In the genomic region with DNA sequence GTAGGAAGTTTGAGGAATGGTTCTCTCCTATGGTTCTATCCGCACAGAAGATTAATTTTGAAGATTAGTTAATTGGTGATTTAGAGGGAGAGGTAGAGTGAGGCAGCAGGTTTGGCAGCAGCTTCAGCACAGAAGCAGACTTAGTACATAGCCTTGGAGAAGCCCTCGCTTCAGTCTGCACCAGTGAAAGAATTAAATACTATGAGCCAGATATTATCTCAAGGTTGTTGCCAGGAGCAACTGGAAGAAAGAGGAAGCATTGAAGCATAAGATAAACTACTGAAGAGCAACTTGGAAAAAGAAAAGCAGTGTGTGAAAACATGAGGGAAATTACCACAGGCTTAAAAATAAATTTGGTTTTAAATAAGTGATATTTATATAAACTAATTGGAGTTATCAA, we compare ENCODE assay signal across 25 mouse cellular contexts.
DNase-seq lines count a peak whose midpoint lies in the region; ATAC-seq and TF ChIP-seq lines count a peak whose summit lies in the region.
"Had no signal": no experiment of that assay in that cellular context is flagged by ENCODE, and none has a peak within 500 bp of the region (broad histone marks: within the 10 kb centered on the region; RNA-seq: fewer than 3 reads in every experiment).

No protein-coding gene starts in this region.

- H3K4me2 ChIP-seq in forebrain, embryonic 11.5 days (ENCODE audit: low read depth, low read length, severe bottlenecking): no peak overlapping the region
- H3K4me2 ChIP-seq in forebrain, embryonic 12.5 days: no peak overlapping the region
- no peak overlapping the region for H3K4me2 ChIP-seq in midbrain, embryonic 14.5 days (ENCODE audit: low read length)
- no peak overlapping the region for H3K4me2 ChIP-seq in midbrain, embryonic 16.5 days (ENCODE audit: low read length)
- H3K4me2 ChIP-seq: embryonic facial prominence, embryonic 13.5 days; limb, embryonic 12.5 days; liver, embryonic 11.5 days; stomach, embryonic 15.5 days had no signal

- H3K9me3 ChIP-seq in forebrain, embryonic 11.5 days (ENCODE audit: control insufficient read depth, low read length): no peaks in the 10 kb centered on the region
- no peaks in the 10 kb centered on the region for H3K9me3 ChIP-seq in forebrain, embryonic 12.5 days
- H3K9me3 ChIP-seq in midbrain, embryonic 14.5 days (ENCODE audit: control insufficient read depth, low read length): no peaks in the 10 kb centered on the region
- H3K9me3 ChIP-seq in midbrain, embryonic 16.5 days (replicated peaks; ENCODE audit: control insufficient read depth, low read length, poor library complexity, severe bottlenecking): no peaks in the 10 kb centered on the region
- H3K9me3 ChIP-seq: embryonic facial prominence, embryonic 13.5 days; heart, embryonic 10.5 days; limb, embryonic 12.5 days; stomach, embryonic 15.5 days had no signal

- H3K9ac ChIP-seq in forebrain, embryonic 11.5 days (ENCODE audit: low read length): no peak overlapping the region
- no peak overlapping the region for H3K9ac ChIP-seq in forebrain, embryonic 12.5 days
- no peak overlapping the region for H3K9ac ChIP-seq in midbrain, embryonic 14.5 days (replicated peaks; ENCODE audit: low read length)
- H3K9ac ChIP-seq in midbrain, embryonic 16.5 days (ENCODE audit: low read depth, low read length): no peak overlapping the region
- H3K9ac ChIP-seq: embryonic facial prominence, embryonic 13.5 days; limb, embryonic 12.5 days; liver, postnatal 0 days; stomach, embryonic 15.5 days had no signal

- H3K27me3 ChIP-seq in forebrain, embryonic 11.5 days (ENCODE audit: control insufficient read depth, insufficient read depth, low read length): no peaks in the 10 kb centered on the region
- no peaks in the 10 kb centered on the region for H3K27me3 ChIP-seq in forebrain, embryonic 12.5 days
- no peaks in the 10 kb centered on the region for H3K27me3 ChIP-seq in midbrain, embryonic 14.5 days (ENCODE audit: control insufficient read depth, insufficient read depth, low read length)
- H3K27me3 ChIP-seq in midbrain, embryonic 16.5 days (ENCODE audit: control insufficient read depth, insufficient read depth, low read depth, low read length): no peaks in the 10 kb centered on the region
- H3K27me3 ChIP-seq: embryonic facial prominence, embryonic 13.5 days; limb, embryonic 12.5 days; stomach, embryonic 15.5 days had no signal

- no peak for TF ChIP-seq CTCF in gastrocnemius, adult 2 months (IDR thresholded peaks at IDR 0.05)

- H3K27ac ChIP-seq in forebrain, embryonic 11.5 days (ENCODE audit: low read depth, low read length): no peak overlapping the region
- no peak overlapping the region for H3K27ac ChIP-seq in forebrain, embryonic 12.5 days
- H3K27ac ChIP-seq in midbrain, embryonic 14.5 days (replicated peaks; ENCODE audit: low read depth, low read length): no peak overlapping the region
- no peak overlapping the region for H3K27ac ChIP-seq in midbrain, embryonic 16.5 days (ENCODE audit: low read length)
- H3K27ac ChIP-seq in gastrocnemius, adult 2 months: no peak overlapping the region
- H3K27ac ChIP-seq: embryonic facial prominence, embryonic 13.5 days; heart, embryonic 10.5 days; limb, embryonic 12.5 days; macrophage; stomach, embryonic 15.5 days had no signal

- intact Hi-C loops in gastrocnemius, adult 2 months (cut with DNase I): no loop called here

- no peak for DNase-seq in forebrain, embryonic 11.5 days (ENCODE audit: low spot score)
- peak; percentile 12 for DNase-seq in midbrain, embryonic 14.5 days
- DNase-seq in brain, adult 2 months (ENCODE audit: low read depth, low spot score): peak; percentile 24
- peak; percentile 1 for DNase-seq in retina, embryonic 14.5 days (ENCODE audit: low spot score)
- DNase-seq in gastrocnemius, adult 2 months: no peak
- DNase-seq in kidney, postnatal 36 days: no peak
- DNase-seq: cerebellum, adult 11-12 months; cerebellum, postnatal 10 days; gastrocnemius, postnatal 10 days; heart, postnatal 4 days; kidney, adult 11 months; kidney, postnatal 10 days; liver, postnatal 0 days; thymus, adult 2 months had no signal

- no peaks in the 10 kb centered on the region for H3K36me3 ChIP-seq in forebrain, embryonic 11.5 days (ENCODE audit: control insufficient read depth, insufficient read depth, low read length)
- H3K36me3 ChIP-seq in forebrain, embryonic 12.5 days (replicated peaks): no peaks in the 10 kb centered on the region
- H3K36me3 ChIP-seq in midbrain, embryonic 14.5 days (ENCODE audit: control insufficient read depth, insufficient read depth, low read length): no peaks in the 10 kb centered on the region
- no peaks in the 10 kb centered on the region for H3K36me3 ChIP-seq in midbrain, embryonic 16.5 days (ENCODE audit: control insufficient read depth, insufficient read depth, low read length)
- H3K36me3 ChIP-seq: embryonic facial prominence, embryonic 13.5 days; heart, embryonic 10.5 days; limb, embryonic 12.5 days; stomach, embryonic 15.5 days had no signal

- 61% methylated on average over 2 of the region's 2 CpGs for WGBS in forebrain, embryonic 11.5 days
- WGBS in forebrain, embryonic 12.5 days: 50% methylated on average over 2 of the region's 2 CpGs
- 50% methylated on average over 2 of the region's 2 CpGs for WGBS in midbrain, embryonic 14.5 days
- 42% methylated on average over 2 of the region's 2 CpGs for WGBS in midbrain, embryonic 16.5 days

- ATAC-seq in forebrain, embryonic 11.5 days (replicated peaks; ENCODE audit: low FRiP score): 0 out of 2 replicates have a peak, but pooled peaks have one; percentile 36
- no peak for ATAC-seq in forebrain, embryonic 12.5 days (ENCODE audit: low FRiP score)
- no peak for ATAC-seq in midbrain, embryonic 14.5 days (ENCODE audit: low FRiP score, low TSS enrichment)
- no peak for ATAC-seq in midbrain, embryonic 16.5 days
- ATAC-seq: activated CD4-positive, CD25-positive, alpha-beta regulatory T cell, adult 4 months; liver, postnatal 0 days; lung, postnatal 0 days had no signal

- no peak overlapping the region for H3K4me3 ChIP-seq in forebrain, embryonic 11.5 days (ENCODE audit: low read depth, low read length)
- H3K4me3 ChIP-seq in forebrain, embryonic 12.5 days (replicated peaks): no peak overlapping the region
- no peak overlapping the region for H3K4me3 ChIP-seq in midbrain, embryonic 14.5 days (replicated peaks; ENCODE audit: low read depth, low read length)
- no peak overlapping the region for H3K4me3 ChIP-seq in midbrain, embryonic 16.5 days (ENCODE audit: low read depth, low read length)
- no peak overlapping the region for H3K4me3 ChIP-seq in gastrocnemius, adult 2 months
- H3K4me3 ChIP-seq: embryonic facial prominence, embryonic 13.5 days; erythroblast, embryonic 14.5 days; heart, embryonic 10.5 days; limb, embryonic 12.5 days; stomach, embryonic 15.5 days had no signal

- no peaks in the 10 kb centered on the region for H3K4me1 ChIP-seq in forebrain, embryonic 11.5 days (replicated peaks; ENCODE audit: control insufficient read depth, insufficient read depth, low read length)
- H3K4me1 ChIP-seq in forebrain, embryonic 12.5 days: no peaks in the 10 kb centered on the region
- no peaks in the 10 kb centered on the region for H3K4me1 ChIP-seq in midbrain, embryonic 14.5 days (ENCODE audit: control insufficient read depth, insufficient read depth, low read length)
- no peaks in the 10 kb centered on the region for H3K4me1 ChIP-seq in midbrain, embryonic 16.5 days (ENCODE audit: control insufficient read depth, insufficient read depth, low read length)
- H3K4me1 ChIP-seq: embryonic facial prominence, embryonic 13.5 days; heart, embryonic 10.5 days; limb, embryonic 12.5 days; stomach, embryonic 15.5 days had no signal

Comparison
In these comparisons a context has a peak if more than half of its experiments do, and no peak if none do; other contexts are left out.
1. DNase-seq: peak in midbrain, embryonic 14.5 days (single experiment), brain, adult 2 months (single experiment) and retina, embryonic 14.5 days (single experiment); none in forebrain, embryonic 11.5 days (single experiment), gastrocnemius, adult 2 months (single experiment) and kidney, postnatal 36 days (0 of 2).